Mouse (Mus musculus) thymus, postnatal 25 days (tissue): ENCODE measurements around the gene Hoxb8.

ENCODE experiments used
- DNase-seq: peaks from one replicate; pipeline ENCODE4 v3.0.0; 2022

The Hoxb8 gene

GRCm38 (mm10) chr11:96268031-96268745 is 13.5 kb upstream of the Hoxb8 start:
- DNase-seq: no peak

- no peak for DNase-seq
These were observed 11.8 kb upstream of the Hoxb8 start for GRCm38 (mm10) chr11:96269869-96270268.

- DNase-seq: no peak
These were observed 10.6 kb upstream of the Hoxb8 start, which contains the start of gene Hoxb9 for GRCm38 (mm10) chr11:96270996-96271540. Gene Hoxb9 (plus strand): TSS chr11:96271457.

GRCm38 (mm10) chr11:96271541-96272011 is 10.1 kb upstream of the Hoxb8 start:
- no peak for DNase-seq

GRCm38 (mm10) chr11:96272024-96272921 is 9.4 kb upstream of the Hoxb8 start:
- DNase-seq: no peak

- DNase-seq: no peak
These were observed 7.3 kb upstream of the Hoxb8 start for GRCm38 (mm10) chr11:96274428-96274827.

- DNase-seq: no peak
These were observed 5.8 kb upstream of the Hoxb8 start for GRCm38 (mm10) chr11:96275896-96276295.

- no peak for DNase-seq
These were observed 4.3 kb upstream of the Hoxb8 start for GRCm38 (mm10) chr11:96277151-96278044.

- DNase-seq: no peak
These were observed 3.4 kb upstream of the Hoxb8 start for GRCm38 (mm10) chr11:96278324-96278723.

- peak; percentile 83 for DNase-seq
These were observed 2.9 kb upstream of the Hoxb8 start for GRCm38 (mm10) chr11:96278773-96279172.

- DNase-seq: no peak
These were observed 2.1 kb upstream of the Hoxb8 start for GRCm38 (mm10) chr11:96279421-96280233.

- DNase-seq: no peak
These were observed 1.0 kb upstream of the Hoxb8 start for GRCm38 (mm10) chr11:96280399-96281378.

GRCm38 (mm10) chr11:96281396-96281795 is 309 bp upstream of the Hoxb8 start:
- DNase-seq: no peak

GRCm38 (mm10) chr11:96282795-96283430 is 1.2 kb downstream of the Hoxb8 start:
- DNase-seq: no peak

GRCm38 (mm10) chr11:96284041-96284749 is 2.5 kb downstream of the Hoxb8 start:
- DNase-seq: no peak

GRCm38 (mm10) chr11:96284774-96285734 is 3.3 kb downstream of the Hoxb8 start:
- DNase-seq: no peak

GRCm38 (mm10) chr11:96285771-96286738 is 4.3 kb downstream of the Hoxb8 start, which contains the start of gene Hoxb7:
Gene Hoxb7 (plus strand): TSS chr11:96286623.
- DNase-seq: no peak
